Mouse (Mus musculus): Measurements from ENCODE around the gene Ptp4a2. TPM values are rescaled to one million over a fixed set of nuclear protein-coding genes. Genes with fewer than 3 reads are reported as not detected.
"Not testable (repeated sequence)": the region's sequence is repeated elsewhere in the genome, so short reads cannot be mapped to it uniquely, and the experiment has no call there.

The Ptp4a2 gene
- total RNA-seq, 2 experiments from 2014 or later, result 569 to 658 TPM

- no peak overlapping the region for H3K27ac ChIP-seq
- no peak for DNase-seq
- no peak for TF ChIP-seq CTCF (IDR thresholded peaks at IDR 0.05)
- intact Hi-C loops (cut with DNase I), result no loop called here
- no peak overlapping the region for H3K4me3 ChIP-seq
These were observed 50.4 kb downstream of the Ptp4a2 start for GRCm38 (mm10) chr4:129861400-129861799.

- intact Hi-C loops (cut with DNase I), result no loop called here
- H3K27ac ChIP-seq, result no peak overlapping the region
- no peak for TF ChIP-seq CTCF (IDR thresholded peaks at IDR 0.05)
- no peak for DNase-seq
- H3K4me3 ChIP-seq, result no peak overlapping the region
These were observed 51.3 kb downstream of the Ptp4a2 start for GRCm38 (mm10) chr4:129862357-129862756.

GRCm38 (mm10) chr4:129866171-129866570 lies 55.2 kb downstream of the Ptp4a2 start:
- H3K27ac ChIP-seq; DNase-seq; intact Hi-C loops (cut with DNase I); H3K4me3 ChIP-seq: not testable (repeated sequence)

- no peak overlapping the region for H3K4me3 ChIP-seq
- TF ChIP-seq CTCF (IDR thresholded peaks at IDR 0.05), result no peak
- peak overlapping the region; percentile 28; the same call in 1 of the 2 replicates for H3K27ac ChIP-seq
- no peak for DNase-seq
- intact Hi-C loops (cut with DNase I), result no loop called here
These were observed 57.2 kb downstream of the Ptp4a2 start for GRCm38 (mm10) chr4:129868211-129868610.

GRCm38 (mm10) chr4:129870483-129870882 lies 59.5 kb downstream of the Ptp4a2 start:
- DNase-seq, result no peak
- TF ChIP-seq CTCF (IDR thresholded peaks at IDR 0.05), result no peak
- peak overlapping the region; percentile 24; the same call in 1 of the 2 replicates for H3K27ac ChIP-seq
- intact Hi-C loops (cut with DNase I), result no loop called here
- H3K4me3 ChIP-seq, result no peak overlapping the region

DNA sequence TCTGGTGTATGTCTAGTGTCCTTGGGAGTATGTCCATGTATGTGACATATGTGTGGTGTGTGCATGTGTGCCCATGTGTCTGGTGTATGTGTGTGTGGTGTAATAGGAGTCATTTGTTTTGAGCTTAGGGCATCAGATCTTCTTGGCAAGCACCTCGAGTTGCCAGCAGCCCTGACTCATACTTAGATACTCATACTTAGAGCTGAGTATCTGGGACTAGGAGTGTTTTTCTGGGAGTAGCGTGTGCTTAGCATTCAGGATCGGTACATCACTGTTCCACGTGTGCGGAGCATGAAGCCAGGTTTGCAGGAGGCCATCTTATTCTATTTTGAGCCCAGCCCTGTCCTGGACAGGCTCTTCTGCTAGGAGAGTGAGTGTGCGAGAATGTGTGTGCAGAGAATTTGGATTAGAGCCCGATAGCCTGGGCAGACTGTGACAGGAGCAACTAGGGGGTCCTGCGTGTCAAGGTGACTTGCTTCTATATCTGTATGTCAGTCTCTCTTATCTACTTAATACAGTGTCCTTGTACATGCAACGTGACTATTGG lies 61.4 kb downstream of the Ptp4a2 start:
- intact Hi-C loops (cut with DNase I), result no loop called here

DNA sequence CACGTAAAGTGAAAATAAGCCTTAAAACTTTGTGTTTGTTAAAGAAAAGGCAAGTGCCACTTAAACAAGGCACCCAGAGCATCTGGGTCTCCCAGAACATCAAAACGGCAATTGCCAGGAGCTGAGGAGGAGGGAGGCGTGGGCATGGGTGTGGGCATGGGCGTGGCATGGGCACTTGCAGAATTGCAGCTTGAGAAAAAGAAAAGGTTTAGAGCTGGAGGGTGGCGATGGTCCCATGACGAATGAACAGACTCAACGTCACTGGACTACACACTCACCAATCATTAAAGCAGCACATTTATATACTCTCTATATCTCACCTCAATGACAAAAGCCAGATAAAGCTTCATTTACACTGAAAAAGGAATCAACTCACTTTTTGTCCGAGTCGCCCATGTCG lies 63.8 kb downstream of the Ptp4a2 start:
- TF ChIP-seq CTCF (IDR thresholded peaks at IDR 0.05), result no peak
- H3K27ac ChIP-seq, result no peak overlapping the region
- H3K4me3 ChIP-seq, result no peak overlapping the region
- intact Hi-C loops (cut with DNase I), result loop anchor here (5.0 kb wide), 1 partner anchor 52 kb away; the partner anchor contains the start of gene Spocd1
- no peak for DNase-seq

More for the DNA sequence above, 61.4 kb downstream of the Ptp4a2 start:
- no peak for TF ChIP-seq CTCF (IDR thresholded peaks at IDR 0.05)
- H3K27ac ChIP-seq, result peak overlapping the region; percentile 13; the same call in 1 of the 2 replicates
- H3K4me3 ChIP-seq, result no peak overlapping the region
- no peak for DNase-seq

- TF ChIP-seq CTCF (IDR thresholded peaks at IDR 0.05), result no peak
- Histone ChIP-seq H3K4me3 (no peak overlapping the region), H3K27ac (no peak overlapping the region)
- intact Hi-C loops (cut with DNase I), result loop anchor here (5.0 kb wide), 1 partner anchor 52 kb away; the partner anchor contains the start of gene Spocd1
- no peak for DNase-seq
These were observed 64.4 kb downstream of the Ptp4a2 start for GRCm38 (mm10) chr4:129875406-129875805.

DNA sequence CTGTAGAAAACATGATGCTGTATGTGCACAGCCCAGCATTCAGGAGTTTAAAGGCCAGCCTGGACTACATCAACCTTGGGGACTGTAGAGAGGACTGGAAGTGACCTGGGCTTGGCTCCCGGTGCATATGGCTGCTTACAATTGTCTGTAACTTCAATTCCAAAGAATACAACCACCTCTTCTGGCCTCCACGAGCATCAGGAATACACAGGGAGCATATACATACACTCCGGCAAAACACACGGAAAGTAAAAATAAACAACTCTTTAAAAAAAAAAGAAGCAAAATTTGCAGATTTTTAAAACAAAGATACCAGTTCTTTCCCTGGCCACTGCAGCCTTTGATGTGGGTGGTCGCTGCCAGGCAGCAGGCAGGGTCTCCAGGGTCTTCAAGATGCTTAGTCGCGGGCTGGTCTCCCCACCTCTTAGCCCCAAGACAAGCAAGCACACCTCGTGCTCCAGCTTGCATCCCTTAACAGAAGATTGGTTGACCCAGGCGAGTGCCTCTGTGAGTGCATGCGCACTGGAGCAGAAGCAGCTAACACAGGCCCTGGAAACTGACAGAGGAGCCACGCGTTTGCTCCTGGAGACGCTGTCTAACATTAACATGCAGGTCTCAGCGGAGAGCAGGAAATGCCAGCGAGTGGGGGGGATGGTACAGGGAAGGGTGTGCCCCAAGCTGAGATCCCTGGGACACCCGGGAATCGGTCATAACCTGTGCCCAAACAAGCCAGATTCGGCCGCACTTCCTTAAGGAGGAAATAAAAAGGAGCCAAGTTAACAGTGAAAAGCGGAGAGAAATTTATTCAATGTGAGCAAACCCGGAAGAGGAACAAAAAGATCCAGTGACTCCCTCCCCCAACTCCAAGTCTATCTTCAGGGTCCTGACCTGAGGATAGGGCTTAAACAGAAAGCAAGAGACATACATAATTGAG lies 66.1 kb downstream of the Ptp4a2 start:
- intact Hi-C loops (cut with DNase I), result loop anchor here (5.0 kb wide), 1 partner anchor 50 kb away; the partner anchor contains the start of gene Spocd1
- peak; percentile 79 for DNase-seq
- H3K4me3 ChIP-seq, result peak overlapping the region; percentile 67
- peak overlapping the region; percentile 89 for H3K27ac ChIP-seq
- no peak for TF ChIP-seq CTCF (IDR thresholded peaks at IDR 0.05)

- peak overlapping the region; percentile 89 for H3K27ac ChIP-seq
- DNase-seq, result no peak
- peak overlapping the region; percentile 67 for H3K4me3 ChIP-seq
- TF ChIP-seq CTCF (IDR thresholded peaks at IDR 0.05), result no peak
- intact Hi-C loops (cut with DNase I), result loop anchor here (5.0 kb wide), 1 partner anchor 49 kb away; the partner anchor contains the start of gene Spocd1
These were observed 67.1 kb downstream of the Ptp4a2 start for GRCm38 (mm10) chr4:129877967-129878655.

DNA sequence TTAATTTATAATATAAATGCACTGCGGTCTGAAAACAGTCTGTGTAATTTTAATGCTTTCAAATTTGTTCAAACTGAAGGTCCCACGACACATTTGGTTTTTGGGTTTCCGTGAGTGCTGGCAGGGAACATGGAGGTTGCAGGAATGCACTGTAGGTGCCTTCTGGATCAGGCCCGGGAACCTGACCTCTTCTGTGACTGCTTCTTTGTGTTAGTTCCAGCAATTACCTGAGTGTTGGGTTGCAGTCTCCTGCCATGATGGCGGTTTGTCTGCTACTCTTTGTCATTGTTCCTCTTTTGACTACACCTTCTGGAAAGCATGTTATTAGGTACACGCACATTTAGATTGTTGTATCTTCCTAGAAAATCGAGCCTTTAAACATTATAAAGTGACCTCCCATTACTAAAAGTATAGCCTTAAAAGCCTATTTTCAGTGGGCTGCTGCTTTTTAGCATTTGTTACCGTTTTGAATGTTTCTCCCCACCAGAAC lies 67.7 kb downstream of the Ptp4a2 start:
- DNase-seq, result no peak
- no peak for TF ChIP-seq CTCF (IDR thresholded peaks at IDR 0.05)
- intact Hi-C loops (cut with DNase I), result loop anchor here (5.0 kb wide), 1 partner anchor 49 kb away; the partner anchor contains the start of gene Spocd1
- H3K27ac ChIP-seq, result no peak overlapping the region
- H3K4me3 ChIP-seq, result no peak overlapping the region

GRCm38 (mm10) chr4:129879206-129879780 lies 68.3 kb downstream of the Ptp4a2 start:
- DNase-seq, result no peak
- Histone ChIP-seq H3K27ac (no peak overlapping the region), H3K4me3 (no peak overlapping the region)
- no peak for TF ChIP-seq CTCF (IDR thresholded peaks at IDR 0.05)
- intact Hi-C loops (cut with DNase I), result loop anchor here (5.0 kb wide), 1 partner anchor 48 kb away; the partner anchor contains the start of gene Spocd1
